Mouse (Mus musculus) embryonic facial prominence, embryonic 14.5 days (tissue): ENCODE results near the gene Clcn1. TPM values are rescaled to one million over a fixed set of nuclear protein-coding genes. Genes with fewer than 3 reads are reported as not detected.

ENCODE experiments used
- ATAC-seq: fragments of 200-750 bp; cut with Nextera tagmentation; 2 replicates; pipeline ENCODE4 v1.8.0; 2017; ENCODE audit warnings: low read depth, moderate number of reproducible peaks, moderate TSS enrichment
- DNase-seq: peaks from one replicate; pipeline ENCODE4 v3.0.0-alpha.2; 2015; ENCODE audit warnings: low spot score
- H3K27ac ChIP-seq: fragments of 300-500 bp; sonication (generic); replicated peaks from 2 replicates; pipeline ENCODE4 v1.5.1; 2014; ENCODE audit warnings: low read depth, mild to moderate bottlenecking, low read length, moderate library complexity
- H3K27me3 ChIP-seq: fragments of 300-500 bp; sonication (generic); replicated peaks from 2 replicates; pipeline ENCODE4 v1.6.1; 2014; ENCODE audit warnings: low read length; ENCODE audit not compliant: control insufficient read depth, insufficient read depth
- H3K36me3 ChIP-seq: fragments of 300-500 bp; sonication (generic); 2 replicates; pipeline ENCODE4 v1.6.1; 2014; ENCODE audit warnings: low read length, mixed read lengths; ENCODE audit not compliant: control insufficient read depth, insufficient read depth
- H3K4me1 ChIP-seq: fragments of 300-500 bp; sonication (generic); 2 replicates; pipeline ENCODE4 v1.6.1; 2014; ENCODE audit warnings: antibody characterized with exemption, low read length; ENCODE audit not compliant: control insufficient read depth, insufficient read depth
- H3K4me2 ChIP-seq: fragments of 300-500 bp; sonication (generic); 2 replicates; pipeline ENCODE4 v1.6.1; 2014; ENCODE audit warnings: low read depth, mild to moderate bottlenecking, low read length, moderate library complexity, mixed read lengths
- H3K4me3 ChIP-seq: fragments of 300-500 bp; sonication (generic); 2 replicates; pipeline ENCODE4 v1.5.1; 2014; ENCODE audit warnings: low read depth, mild to moderate bottlenecking, low read length
- H3K9ac ChIP-seq: fragments of 300-500 bp; sonication (generic); 2 replicates; pipeline ENCODE4 v1.6.1; 2014; ENCODE audit warnings: low read depth, mild to moderate bottlenecking, low read length, moderate library complexity, mixed read lengths
- H3K9me3 ChIP-seq: fragments of 300-500 bp; sonication (generic); 2 replicates; pipeline ENCODE4 v1.6.1; 2016; ENCODE audit warnings: low read length; ENCODE audit not compliant: control insufficient read depth
- WGBS: fragments of 180-500 bp; shearing (Covaris S2); extraction: QIAGEN DNeasy Blood & Tissue Kit; methylation state at CpG from one replicate; pipeline ENCODE4 v1.1.7; 2014; 5-methylcytosine and 5-hydroxymethylcytosine counted together
- polyA plus RNA-seq: library from polyadenylated mRNA; unstranded; fragments of >200 nt; fragmentation: Nextera tagmentation; extraction: Ambion mirVana; gene quantifications from 2 replicates; pipeline ENCODE4 v1.2.1, GENCODE M21; 2014

The Clcn1 gene
- polyA plus RNA-seq, 1 experiment from 2014 or later: 0.92 TPM

DNA sequence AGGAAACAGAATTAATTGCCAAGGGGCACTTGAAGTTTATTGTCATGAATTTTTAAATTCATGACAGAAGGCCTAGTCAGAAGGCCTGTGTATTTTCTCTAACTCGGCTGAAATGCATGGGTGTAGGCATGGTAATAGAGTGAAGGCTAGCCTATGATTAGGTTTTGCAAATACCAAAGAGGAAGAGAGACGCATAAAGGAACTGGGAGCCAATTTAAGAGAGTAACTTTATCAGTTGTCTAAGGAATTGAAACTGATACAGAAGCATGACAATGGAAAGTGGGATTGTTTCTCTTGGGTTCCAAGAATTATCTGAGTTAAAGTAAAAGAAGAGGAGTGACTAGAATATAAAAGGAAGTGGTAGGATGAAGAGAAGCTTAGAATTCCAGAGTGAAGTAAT lies 52.7 kb downstream of the Clcn1 start:
- ATAC-seq (no peak), DNase-seq (no peak)
- 85% methylated on average over 2 of the region's 2 CpGs for WGBS
- H3K27ac ChIP-seq: no peak overlapping the region
- no peak overlapping the region for H3K4me3 ChIP-seq
- no peak overlapping the region for H3K9ac ChIP-seq
- H3K4me1 ChIP-seq: no peaks in the 10 kb centered on the region
- no peak overlapping the region for H3K4me2 ChIP-seq
- no peaks in the 10 kb centered on the region for H3K9me3 ChIP-seq
- H3K27me3 ChIP-seq: no peaks in the 10 kb centered on the region
- H3K36me3 ChIP-seq: no peaks in the 10 kb centered on the region

DNA sequence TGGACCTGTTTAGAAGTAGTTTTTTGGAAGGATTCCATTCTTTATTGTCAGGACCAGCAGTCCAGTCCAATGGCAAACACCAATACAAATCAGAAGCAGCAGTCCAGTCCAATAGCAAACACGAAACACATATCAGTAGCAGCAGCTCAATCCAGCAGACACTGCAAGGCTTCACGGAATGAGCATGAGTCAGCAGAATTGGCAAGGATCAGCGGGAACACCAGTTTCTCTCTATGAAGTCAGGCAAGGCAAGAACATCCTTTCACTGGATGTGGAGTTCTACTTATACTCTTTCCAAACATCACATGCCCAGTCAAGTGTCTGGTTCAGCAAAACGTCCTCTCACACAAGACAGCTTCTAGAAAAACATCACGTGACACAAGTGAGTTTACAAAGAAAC lies 53.5 kb downstream of the Clcn1 start:
- no peak overlapping the region for H3K4me3 ChIP-seq
- WGBS: 77% methylated on average over 5 of the region's 5 CpGs
- no peaks in the 10 kb centered on the region for H3K36me3 ChIP-seq

DNA sequence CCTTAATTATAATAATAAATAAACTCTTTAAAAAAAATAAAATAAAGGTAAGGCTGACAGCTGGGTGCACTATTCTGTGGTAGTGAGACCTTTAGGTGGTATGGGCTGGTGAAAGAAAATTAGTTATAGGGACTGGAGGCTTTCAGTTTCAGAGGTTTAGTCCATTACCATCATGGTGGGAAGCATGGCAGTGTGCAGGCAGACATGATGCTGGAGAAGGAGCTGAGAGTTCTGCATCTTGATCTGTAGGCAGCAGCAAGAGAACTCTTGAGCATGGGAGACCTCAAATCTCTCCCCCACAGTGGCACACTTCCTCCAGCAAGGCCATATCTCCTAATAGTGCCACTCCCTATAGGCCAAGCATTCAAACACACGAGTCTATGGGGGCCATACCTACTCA lies 55.7 kb downstream of the Clcn1 start:
- H3K9ac ChIP-seq: no peak overlapping the region
- ATAC-seq (no peak), DNase-seq (no peak)
- H3K4me3 ChIP-seq: no peak overlapping the region
- WGBS: 44% methylated on average over 1 of the region's 1 CpGs
- no peaks in the 10 kb centered on the region for H3K36me3 ChIP-seq
- H3K9me3 ChIP-seq: no peaks in the 10 kb centered on the region
- no peaks in the 10 kb centered on the region for H3K27me3 ChIP-seq
- no peaks in the 10 kb centered on the region for H3K4me1 ChIP-seq
- H3K27ac ChIP-seq: no peak overlapping the region
- no peak overlapping the region for H3K4me2 ChIP-seq

More for the DNA sequence above, 53.5 kb downstream of the Clcn1 start:
- no peak overlapping the region for H3K27ac ChIP-seq
- DNase-seq (no peak), ATAC-seq (no peak)
- H3K9ac ChIP-seq: no peak overlapping the region
- H3K4me1 ChIP-seq: no peaks in the 10 kb centered on the region
- no peak overlapping the region for H3K4me2 ChIP-seq
- H3K27me3 ChIP-seq: no peaks in the 10 kb centered on the region
- H3K9me3 ChIP-seq: no peaks in the 10 kb centered on the region

DNA sequence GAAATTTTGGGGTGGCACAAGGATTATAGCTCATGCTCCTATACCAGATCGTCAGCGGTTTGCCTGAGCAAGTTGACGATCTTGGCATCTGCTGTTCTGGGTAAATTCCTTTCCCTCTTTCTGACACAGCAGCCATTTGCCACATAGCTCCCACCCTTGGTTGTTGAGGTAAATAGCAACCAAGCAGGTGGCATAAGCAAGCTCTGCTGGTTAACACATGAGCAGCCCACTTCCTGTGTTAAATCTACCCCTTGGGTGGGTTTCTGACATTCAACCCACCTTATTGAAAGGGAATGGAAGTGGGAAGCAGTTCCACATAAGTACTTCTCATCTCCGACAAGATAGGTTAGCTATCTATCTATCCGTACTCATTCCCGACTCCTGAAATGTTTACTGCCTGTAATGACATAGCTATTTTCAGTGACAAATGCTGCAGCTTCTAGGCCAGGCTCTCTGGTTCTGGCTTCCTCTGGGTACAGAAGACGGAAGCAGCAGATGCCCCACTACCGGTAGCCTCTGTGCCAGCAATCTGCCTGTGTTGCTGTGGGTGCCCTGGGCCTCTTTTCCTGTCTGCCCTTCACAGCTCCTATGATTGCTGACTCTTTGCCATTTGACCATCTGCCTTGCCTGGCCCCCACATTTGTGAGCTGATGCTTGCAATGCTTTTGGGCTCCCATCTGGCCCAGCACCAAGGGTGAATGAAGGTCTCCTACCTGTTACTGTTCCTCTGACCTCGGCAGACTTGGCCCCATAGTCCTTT lies 57.1 kb downstream of the Clcn1 start:
- ATAC-seq (no peak), DNase-seq (no peak)
- H3K9me3 ChIP-seq: no peaks in the 10 kb centered on the region
- no peak overlapping the region for H3K9ac ChIP-seq
- no peak overlapping the region for H3K4me3 ChIP-seq
- no peaks in the 10 kb centered on the region for H3K27me3 ChIP-seq
- no peak overlapping the region for H3K27ac ChIP-seq
- no peaks in the 10 kb centered on the region; the same call in 1 of the 2 replicates for H3K4me1 ChIP-seq
- H3K36me3 ChIP-seq: no peaks in the 10 kb centered on the region
- WGBS: 78% methylated on average over 9 of the region's 9 CpGs
- no peak overlapping the region for H3K4me2 ChIP-seq

DNA sequence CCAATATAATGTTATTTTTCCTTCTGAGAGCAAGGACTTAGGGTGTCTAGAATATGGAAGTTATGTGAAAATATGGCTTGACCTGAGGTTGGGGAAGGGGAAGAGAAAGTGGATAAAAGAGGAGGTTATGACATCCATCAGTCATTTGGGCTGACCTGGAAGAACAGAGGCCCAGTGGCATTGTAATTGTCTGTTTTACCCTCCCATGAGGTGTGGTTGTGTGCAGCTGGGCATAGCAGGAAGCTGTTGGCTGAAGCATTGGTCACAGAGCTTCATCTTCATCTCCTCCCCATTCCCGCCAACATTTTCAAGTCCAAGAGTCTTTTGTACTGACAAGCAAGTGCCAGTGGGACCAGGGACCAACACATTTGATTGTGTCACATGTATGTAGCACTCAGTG lies 57.8 kb downstream of the Clcn1 start:
- H3K27me3 ChIP-seq: no peaks in the 10 kb centered on the region
- H3K4me3 ChIP-seq: no peak overlapping the region
- WGBS: 92% methylated on average over 1 of the region's 1 CpGs
- H3K4me2 ChIP-seq: no peak overlapping the region
- ATAC-seq (no peak), DNase-seq (no peak)
- H3K9ac ChIP-seq: no peak overlapping the region
- H3K36me3 ChIP-seq: no peaks in the 10 kb centered on the region
- no peak overlapping the region for H3K27ac ChIP-seq
- no peaks in the 10 kb centered on the region; the same call in 1 of the 2 replicates for H3K4me1 ChIP-seq
- H3K9me3 ChIP-seq: no peaks in the 10 kb centered on the region

DNA sequence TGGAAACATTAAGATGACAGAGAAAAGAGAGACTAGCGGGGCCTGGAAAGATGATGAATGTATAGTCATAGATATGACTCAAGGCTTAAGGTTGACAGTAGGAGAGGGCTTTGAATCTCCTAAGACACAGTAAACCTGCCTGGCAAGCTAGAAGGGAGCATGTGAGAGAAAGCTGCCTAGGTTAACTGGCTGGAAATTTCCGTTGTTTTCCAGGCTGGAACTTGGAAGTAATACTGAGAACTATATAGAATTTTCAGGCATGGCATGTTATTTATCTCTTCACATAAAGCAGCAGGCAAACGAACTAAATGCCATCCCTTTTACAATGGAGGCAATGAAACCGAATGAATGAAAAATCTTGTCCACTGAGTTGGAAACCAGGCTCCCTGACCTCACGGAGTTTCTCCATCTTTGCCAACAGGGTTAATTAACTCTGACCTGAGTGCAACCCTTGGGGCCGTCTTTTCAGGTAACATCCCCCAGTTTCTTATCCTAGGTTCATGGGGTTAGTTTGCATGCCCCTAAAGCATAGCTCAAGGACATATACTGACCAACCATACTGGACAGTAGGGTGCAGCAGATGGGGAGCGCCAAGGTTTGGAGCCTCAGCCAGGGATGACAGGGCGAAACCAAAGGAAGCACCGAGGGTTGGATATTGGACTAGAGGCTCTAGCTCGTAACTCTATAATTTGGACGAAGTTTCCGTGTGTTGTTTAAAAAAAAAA lies 62.0 kb downstream of the Clcn1 start:
- 38% methylated on average over 12 of the region's 12 CpGs for WGBS
- ATAC-seq (no peak), DNase-seq (no peak)
- Histone ChIP-seq H3K4me2 (peak overlapping the region; percentile 90), H3K9ac (no peak overlapping the region), H3K36me3 (peaks cover 22% of the 10 kb centered on the region), H3K9me3 (no peaks in the 10 kb centered on the region), H3K4me1 (peaks cover 27% of the 10 kb centered on the region), H3K4me3 (peak overlapping the region; percentile 85; the same call in 1 of the 2 replicates), H3K27me3 (no peaks in the 10 kb centered on the region), H3K27ac (no peak overlapping the region)

DNA sequence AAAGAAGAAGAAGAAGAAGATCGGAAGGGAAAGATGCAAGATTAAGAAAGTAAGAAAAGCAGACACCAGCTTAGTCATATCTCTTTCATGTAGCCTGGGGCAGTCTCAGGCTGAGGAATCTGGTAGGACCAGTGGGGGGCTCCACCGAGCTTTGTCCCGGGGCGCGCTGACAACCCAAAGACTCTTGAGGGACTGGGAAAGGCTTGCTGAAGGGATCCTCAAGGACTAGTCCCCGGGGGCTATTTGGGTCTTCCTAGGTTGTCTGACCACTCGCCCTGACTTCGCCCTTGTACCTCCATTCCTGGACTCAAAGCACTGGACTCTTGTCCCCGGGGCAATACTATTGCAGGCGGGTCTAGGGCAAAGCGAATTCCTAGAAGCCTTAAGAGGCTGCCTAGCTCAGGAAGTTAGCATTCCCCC lies 62.5 kb downstream of the Clcn1 start:
- WGBS: 2% methylated on average over 11 of the region's 11 CpGs
- Histone ChIP-seq H3K4me3 (peak overlapping the region; percentile 85), H3K27me3 (no peaks in the 10 kb centered on the region), H3K27ac (peak overlapping the region; percentile 95), H3K36me3 (peaks cover 24% of the 10 kb centered on the region), H3K4me2 (peak overlapping the region; percentile 90), H3K9ac (peak overlapping the region; percentile 95), H3K9me3 (no peaks in the 10 kb centered on the region), H3K4me1 (peaks cover 30% of the 10 kb centered on the region)
- ATAC-seq (peak; percentile 19; the same call in 1 of the 2 replicates), DNase-seq (peak; percentile 87)

DNA sequence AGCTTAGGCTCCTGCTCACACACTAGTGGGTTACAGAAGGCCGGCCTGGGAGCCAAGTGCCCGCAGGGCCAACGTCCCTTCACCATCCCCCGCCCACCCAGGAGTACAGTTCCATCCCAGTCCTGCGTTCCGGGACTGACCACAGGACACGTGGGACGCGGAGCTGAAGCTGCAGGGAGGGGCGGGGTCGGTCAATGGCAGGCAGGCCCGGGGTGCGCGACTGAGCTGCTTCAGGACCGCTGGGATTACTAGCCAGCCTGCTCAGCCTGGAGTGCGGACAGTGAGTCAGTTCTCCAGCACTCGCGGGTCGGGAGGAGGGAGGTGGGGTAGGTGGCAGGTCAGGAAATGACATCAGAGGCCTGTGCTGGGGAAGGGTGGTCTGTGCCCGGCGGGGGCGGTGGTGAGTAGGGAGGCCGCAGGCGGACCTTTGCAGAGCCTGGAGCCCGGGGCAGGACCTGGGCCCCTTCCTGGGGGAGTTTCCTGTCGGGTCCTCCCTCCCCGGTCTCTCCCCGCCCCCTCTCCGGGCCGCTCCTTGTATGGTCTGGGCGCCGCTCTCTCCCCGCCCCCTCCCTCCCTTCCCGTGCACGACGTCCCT lies 63.0 kb downstream of the Clcn1 start, which contains the start of gene Zyx:
Zyx (plus strand) TSS at position 205 of the 595 bp plus-strand sequence.
- Histone ChIP-seq H3K27me3 (no peaks in the 10 kb centered on the region), H3K4me2 (peak within 1 kb of the TSS; percentile 90), H3K4me3 (peak within 1 kb of the TSS; percentile 85), H3K9me3 (no peaks in the 10 kb centered on the region), H3K9ac (peak within 1 kb of the TSS; percentile 95), H3K27ac (peak within 1 kb of the TSS; percentile 95), H3K36me3 (peaks cover 24% of the 10 kb centered on the region), H3K4me1 (peaks cover 35% of the 10 kb centered on the region)
- WGBS: under 1% methylated on average over 15 of the region's 36 CpGs
- ATAC-seq: peak; percentile 93
- DNase-seq: peak; percentile 96
